Mouse (Mus musculus): ENCODE measurements at regions not wholly inside any gene's neighbourhood (a gene's known extent, or its start where the extent isn't known, plus 50 kb on each side); places are given as distances from the start of the nearest gene placed in this dataset.
A peak's percentile ranks its signal among the peaks of the same experiment; 100 is the strongest.

DNA sequence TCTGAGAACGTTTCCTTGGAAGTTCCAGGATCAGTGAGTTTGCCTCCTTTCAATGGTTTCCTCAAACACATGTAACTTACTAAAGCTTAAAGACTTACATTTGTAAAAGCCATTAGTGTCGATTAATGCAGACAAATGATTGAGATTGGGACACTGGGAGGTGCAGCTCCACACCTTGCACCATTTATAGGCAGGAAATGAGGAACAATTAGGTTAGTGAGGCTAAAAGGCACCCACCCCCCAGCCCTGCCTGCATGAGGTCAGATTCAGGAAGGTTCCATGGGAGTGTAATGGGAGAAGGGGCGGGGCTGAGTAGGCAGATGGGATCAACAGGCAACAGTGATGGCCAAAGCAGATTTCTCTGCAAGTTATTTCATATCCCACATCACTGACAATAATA, 131.1 kb upstream of the Gm12728 start:
- H3K4me3 ChIP-seq (ENCODE audit: low read depth, low read length), result no peak overlapping the region
- no peak overlapping the region for H3K9ac ChIP-seq (ENCODE audit: low read length)
- DNase-seq (ENCODE audit: low spot score) (no peak), ATAC-seq (ENCODE audit: low FRiP score, low TSS enrichment) (no peak)
- H3K9me3 ChIP-seq (ENCODE audit: control insufficient read depth, low read length), result no peaks in the 10 kb centered on the region
- H3K27ac ChIP-seq (replicated peaks), result no peak overlapping the region
- H3K36me3 ChIP-seq (ENCODE audit: control insufficient read depth, insufficient read depth, low read length), result no peaks in the 10 kb centered on the region
- no peaks in the 10 kb centered on the region for H3K27me3 ChIP-seq (ENCODE audit: control insufficient read depth, insufficient read depth, low read length)
- TF ChIP-seq CTCF (IDR thresholded peaks at IDR 0.05; ENCODE audit: low read depth), result no peak
- no peak for TF ChIP-seq EP300 (optimal IDR thresholded peaks at IDR 0.05)
- 54% methylated on average over 3 of the region's 3 CpGs for WGBS
- no peak overlapping the region for H3K4me2 ChIP-seq (replicated peaks; ENCODE audit: low read depth)
- H3K4me1 ChIP-seq (replicated peaks; ENCODE audit: control insufficient read depth, insufficient read depth), result no peaks in the 10 kb centered on the region

GRCm38 (mm10) chr4:105676690-105677089, 113.0 kb upstream of the Gm12728 start:
- no peaks in the 10 kb centered on the region for H3K9me3 ChIP-seq (ENCODE audit: control insufficient read depth, low read length)
- H3K4me1 ChIP-seq (replicated peaks; ENCODE audit: control insufficient read depth, insufficient read depth), result no peaks in the 10 kb centered on the region
- no peak overlapping the region for H3K9ac ChIP-seq (ENCODE audit: low read length)
- no peak overlapping the region for H3K27ac ChIP-seq (replicated peaks)
- no peaks in the 10 kb centered on the region for H3K27me3 ChIP-seq (ENCODE audit: control insufficient read depth, insufficient read depth, low read length)
- no peak for ATAC-seq (ENCODE audit: low FRiP score, low TSS enrichment)
- no peak for DNase-seq (ENCODE audit: low spot score)
- TF ChIP-seq CTCF (IDR thresholded peaks at IDR 0.05; ENCODE audit: low read depth), result no peak
- TF ChIP-seq EP300 (optimal IDR thresholded peaks at IDR 0.05), result no peak
- WGBS, result 66% methylated on average over 1 of the region's 1 CpGs
- H3K36me3 ChIP-seq (ENCODE audit: control insufficient read depth, insufficient read depth, low read length), result no peaks in the 10 kb centered on the region
- no peak overlapping the region for H3K4me3 ChIP-seq (ENCODE audit: low read depth, low read length)
- H3K4me2 ChIP-seq (replicated peaks; ENCODE audit: low read depth), result no peak overlapping the region

DNA sequence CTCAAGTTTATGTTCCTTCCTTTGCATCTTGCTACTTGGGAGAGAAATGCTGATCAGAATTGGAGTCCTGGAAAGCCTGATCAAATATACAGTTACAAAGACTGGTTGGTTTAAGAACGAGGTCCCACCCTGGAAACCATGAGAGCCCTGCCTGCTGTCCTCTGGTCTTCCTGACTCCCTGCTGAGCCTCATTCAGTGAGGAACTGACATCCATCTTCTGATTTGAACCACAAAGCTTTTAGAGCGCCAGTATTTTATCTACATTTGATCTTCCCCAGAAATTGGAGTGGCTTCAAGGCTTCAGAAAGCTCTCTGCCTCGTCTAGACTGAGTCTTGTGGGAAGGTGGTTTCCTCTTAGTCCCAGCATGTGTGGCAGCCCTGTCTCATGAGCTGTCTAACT, 99.0 kb upstream of the Gm12728 start:
- 47% methylated on average over 3 of the region's 3 CpGs for WGBS
- Histone ChIP-seq H3K36me3 (ENCODE audit: control insufficient read depth, insufficient read depth, low read length) (no peaks in the 10 kb centered on the region), H3K4me1 (replicated peaks; ENCODE audit: control insufficient read depth, insufficient read depth) (no peaks in the 10 kb centered on the region), H3K27me3 (ENCODE audit: control insufficient read depth, insufficient read depth, low read length) (no peaks in the 10 kb centered on the region), H3K4me3 (ENCODE audit: low read depth, low read length) (no peak overlapping the region), H3K27ac (replicated peaks) (no peak overlapping the region), H3K4me2 (replicated peaks; ENCODE audit: low read depth) (no peak overlapping the region), H3K9me3 (ENCODE audit: control insufficient read depth, low read length) (no peaks in the 10 kb centered on the region), H3K9ac (ENCODE audit: low read length) (no peak overlapping the region)
- DNase-seq (ENCODE audit: low spot score) (no peak), ATAC-seq (ENCODE audit: low FRiP score, low TSS enrichment) (no peak)
- no peak for TF ChIP-seq CTCF (IDR thresholded peaks at IDR 0.05; ENCODE audit: low read depth)
- TF ChIP-seq EP300 (optimal IDR thresholded peaks at IDR 0.05), result no peak

GRCm38 (mm10) chr4:105692380-105692779, 97.3 kb upstream of the Gm12728 start:
- H3K27me3 ChIP-seq (ENCODE audit: control insufficient read depth, insufficient read depth, low read length), result no peaks in the 10 kb centered on the region
- 81% methylated on average over 4 of the region's 4 CpGs for WGBS
- no peak overlapping the region for H3K27ac ChIP-seq (replicated peaks)
- no peak overlapping the region for H3K4me3 ChIP-seq (ENCODE audit: low read depth, low read length)
- H3K9ac ChIP-seq (ENCODE audit: low read length), result no peak overlapping the region
- H3K4me2 ChIP-seq (replicated peaks; ENCODE audit: low read depth), result no peak overlapping the region
- DNase-seq (ENCODE audit: low spot score) (no peak), ATAC-seq (ENCODE audit: low FRiP score, low TSS enrichment) (0 out of 2 replicates have a peak, but pooled peaks have one; percentile 29)
- TF ChIP-seq EP300 (optimal IDR thresholded peaks at IDR 0.05), result no peak
- TF ChIP-seq CTCF (IDR thresholded peaks at IDR 0.05; ENCODE audit: low read depth), result no peak
- H3K4me1 ChIP-seq (replicated peaks; ENCODE audit: control insufficient read depth, insufficient read depth), result no peaks in the 10 kb centered on the region
- H3K9me3 ChIP-seq (ENCODE audit: control insufficient read depth, low read length), result no peaks in the 10 kb centered on the region
- H3K36me3 ChIP-seq (ENCODE audit: control insufficient read depth, insufficient read depth, low read length), result no peaks in the 10 kb centered on the region

DNA sequence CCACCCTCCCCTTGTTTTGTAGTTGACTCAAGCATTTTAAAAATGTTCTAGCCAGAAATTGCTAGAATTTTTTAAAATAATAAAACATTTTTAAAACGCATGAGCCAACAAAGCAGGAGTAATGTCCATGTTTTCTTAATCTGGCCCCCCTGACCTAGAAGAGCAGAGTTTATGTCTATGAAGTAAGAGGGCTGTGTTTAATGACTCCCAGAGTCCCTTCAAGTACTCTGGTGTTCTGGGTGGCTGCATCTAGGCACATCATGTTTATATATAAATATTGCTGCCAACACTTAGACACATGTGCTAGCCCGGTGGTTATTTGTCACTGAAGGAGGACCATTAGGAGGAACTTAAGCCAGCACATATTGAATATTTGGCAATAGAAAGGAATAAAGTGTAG, 93.8 kb upstream of the Gm12728 start:
- WGBS, result 46% methylated on average over 2 of the region's 2 CpGs
- no peak overlapping the region for H3K9ac ChIP-seq (ENCODE audit: low read length)
- H3K27ac ChIP-seq (replicated peaks), result no peak overlapping the region
- no peak for DNase-seq (ENCODE audit: low spot score)
- H3K36me3 ChIP-seq (ENCODE audit: control insufficient read depth, insufficient read depth, low read length), result no peaks in the 10 kb centered on the region
- no peak overlapping the region for H3K4me3 ChIP-seq (ENCODE audit: low read depth, low read length)
- no peak for ATAC-seq (ENCODE audit: low FRiP score, low TSS enrichment)
- TF ChIP-seq EP300 (optimal IDR thresholded peaks at IDR 0.05) (no peak), CTCF (IDR thresholded peaks at IDR 0.05; ENCODE audit: low read depth) (no peak)
- H3K9me3 ChIP-seq (ENCODE audit: control insufficient read depth, low read length), result no peaks in the 10 kb centered on the region
- no peak overlapping the region for H3K4me2 ChIP-seq (replicated peaks; ENCODE audit: low read depth)
- H3K4me1 ChIP-seq (replicated peaks; ENCODE audit: control insufficient read depth, insufficient read depth), result no peaks in the 10 kb centered on the region
- H3K27me3 ChIP-seq (ENCODE audit: control insufficient read depth, insufficient read depth, low read length), result no peaks in the 10 kb centered on the region

DNA sequence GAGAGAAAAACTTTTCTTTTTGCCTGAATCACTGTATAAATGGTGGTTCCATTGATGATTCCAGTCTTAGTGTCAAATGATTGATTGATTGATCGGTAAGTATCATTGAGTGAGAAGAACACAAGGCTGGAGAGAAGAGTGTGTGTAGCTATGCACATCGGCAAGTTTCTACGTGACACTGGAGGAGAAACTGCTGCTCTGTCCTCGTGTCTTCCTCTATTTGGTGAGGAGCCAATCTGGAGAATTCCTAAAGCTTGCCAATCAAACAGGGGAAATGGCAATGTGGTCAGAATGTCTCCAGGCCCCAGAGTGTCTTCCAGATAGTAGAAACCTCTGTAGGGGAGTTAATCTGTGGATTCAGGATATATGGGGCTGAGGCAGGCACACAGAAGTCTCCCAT, 92.5 kb upstream of the Gm12728 start:
- H3K4me3 ChIP-seq (ENCODE audit: low read depth, low read length), result no peak overlapping the region
- no peaks in the 10 kb centered on the region for H3K9me3 ChIP-seq (ENCODE audit: control insufficient read depth, low read length)
- no peak overlapping the region for H3K4me2 ChIP-seq (replicated peaks; ENCODE audit: low read depth)
- H3K27me3 ChIP-seq (ENCODE audit: control insufficient read depth, insufficient read depth, low read length), result no peaks in the 10 kb centered on the region
- no peak overlapping the region for H3K9ac ChIP-seq (ENCODE audit: low read length)
- no peak for ATAC-seq (ENCODE audit: low FRiP score, low TSS enrichment)
- TF ChIP-seq EP300 (optimal IDR thresholded peaks at IDR 0.05) (no peak), CTCF (IDR thresholded peaks at IDR 0.05; ENCODE audit: low read depth) (no peak)
- DNase-seq (ENCODE audit: low spot score), result no peak
- H3K4me1 ChIP-seq (replicated peaks; ENCODE audit: control insufficient read depth, insufficient read depth), result no peaks in the 10 kb centered on the region
- H3K27ac ChIP-seq (replicated peaks), result no peak overlapping the region
- WGBS, result 90% methylated on average over 4 of the region's 4 CpGs
- H3K36me3 ChIP-seq (ENCODE audit: control insufficient read depth, insufficient read depth, low read length), result no peaks in the 10 kb centered on the region

Data from stomach, postnatal 0 days (tissue).